Mouse (Mus musculus): ENCODE measurements at regions not wholly inside any gene's neighbourhood (a gene's known extent, or its start where the extent isn't known, plus 50 kb on each side); places are given as distances from the start of the nearest gene placed in this dataset.

- no peaks in the 10 kb centered on the region for H3K27me3 ChIP-seq (ENCODE audit: control insufficient read depth, insufficient read depth, low read length)
- no peak overlapping the region for H3K4me2 ChIP-seq (replicated peaks)
- no peaks in the 10 kb centered on the region for H3K36me3 ChIP-seq (replicated peaks; ENCODE audit: control insufficient read depth, insufficient read depth)
- H3K4me1 ChIP-seq (replicated peaks; ENCODE audit: control insufficient read depth, insufficient read depth, low read length) = peaks cover 27% of the 10 kb centered on the region
- no peak overlapping the region for H3K27ac ChIP-seq
- no peak overlapping the region for H3K9ac ChIP-seq
- no peak overlapping the region for H3K4me3 ChIP-seq (replicated peaks; ENCODE audit: low read length)
- DNase-seq (ENCODE audit: low spot score) = no peak
- WGBS = 49% methylated on average over 3 of the region's 3 CpGs
- H3K9me3 ChIP-seq (ENCODE audit: control insufficient read depth, low read length) = no peaks in the 10 kb centered on the region
- ATAC-seq (ENCODE audit: low FRiP score) = no peak
Observed at GRCm38 (mm10) chr8:26591266-26591665, 385.9 kb upstream of the Zfp703 start.

- Histone ChIP-seq H3K4me1 (replicated peaks; ENCODE audit: control insufficient read depth, insufficient read depth, low read length) (peaks cover 27% of the 10 kb centered on the region), H3K4me3 (replicated peaks; ENCODE audit: low read length) (no peak overlapping the region), H3K27me3 (ENCODE audit: control insufficient read depth, insufficient read depth, low read length) (no peaks in the 10 kb centered on the region), H3K4me2 (replicated peaks) (no peak overlapping the region), H3K27ac (no peak overlapping the region; the same call in 1 of the 2 replicates), H3K9me3 (ENCODE audit: control insufficient read depth, low read length) (no peaks in the 10 kb centered on the region), H3K36me3 (replicated peaks; ENCODE audit: control insufficient read depth, insufficient read depth) (no peaks in the 10 kb centered on the region), H3K9ac (no peak overlapping the region)
- DNase-seq (ENCODE audit: low spot score) = peak; percentile 29
- 37% methylated on average over 5 of the region's 5 CpGs for WGBS
- no peak for ATAC-seq (ENCODE audit: low FRiP score)
Observed at GRCm38 (mm10) chr8:26593536-26594368, 383.4 kb upstream of the Zfp703 start.

- WGBS = 71% methylated on average over 11 of the region's 11 CpGs
- no peaks in the 10 kb centered on the region for H3K27me3 ChIP-seq (ENCODE audit: control insufficient read depth, insufficient read depth, low read length)
- ATAC-seq (ENCODE audit: low FRiP score) (no peak), DNase-seq (ENCODE audit: low spot score) (no peak)
- H3K27ac ChIP-seq = no peak overlapping the region; the same call in 1 of the 2 replicates
- no peak overlapping the region for H3K4me3 ChIP-seq (replicated peaks; ENCODE audit: low read length)
- no peak overlapping the region for H3K9ac ChIP-seq
- no peaks in the 10 kb centered on the region for H3K9me3 ChIP-seq (ENCODE audit: control insufficient read depth, low read length)
- peaks cover 27% of the 10 kb centered on the region for H3K4me1 ChIP-seq (replicated peaks; ENCODE audit: control insufficient read depth, insufficient read depth, low read length)
- H3K36me3 ChIP-seq (replicated peaks; ENCODE audit: control insufficient read depth, insufficient read depth) = no peaks in the 10 kb centered on the region
- no peak overlapping the region for H3K4me2 ChIP-seq (replicated peaks)
Observed at GRCm38 (mm10) chr8:26594369-26594920, 382.7 kb upstream of the Zfp703 start.

- no peaks in the 10 kb centered on the region for H3K9me3 ChIP-seq (ENCODE audit: control insufficient read depth, low read length)
- no peak overlapping the region for H3K4me3 ChIP-seq (replicated peaks; ENCODE audit: low read length)
- H3K4me2 ChIP-seq (replicated peaks) = no peak overlapping the region
- H3K27ac ChIP-seq = no peak overlapping the region
- peaks cover 24% of the 10 kb centered on the region for H3K4me1 ChIP-seq (replicated peaks; ENCODE audit: control insufficient read depth, insufficient read depth, low read length)
- ATAC-seq (ENCODE audit: low FRiP score) (peak; percentile 31; the same call in 1 of the 2 replicates), DNase-seq (ENCODE audit: low spot score) (peak; percentile 25)
- H3K27me3 ChIP-seq (ENCODE audit: control insufficient read depth, insufficient read depth, low read length) = no peaks in the 10 kb centered on the region
- no peaks in the 10 kb centered on the region for H3K36me3 ChIP-seq (replicated peaks; ENCODE audit: control insufficient read depth, insufficient read depth)
- no peak overlapping the region; the same call in 1 of the 2 replicates for H3K9ac ChIP-seq
- WGBS = 60% methylated on average over 13 of the region's 13 CpGs
Observed at GRCm38 (mm10) chr8:26595431-26596018, 381.6 kb upstream of the Zfp703 start.

- no peaks in the 10 kb centered on the region for H3K27me3 ChIP-seq (ENCODE audit: control insufficient read depth, insufficient read depth, low read length)
- WGBS = 69% methylated on average over 7 of the region's 7 CpGs
- no peak overlapping the region for H3K4me3 ChIP-seq (replicated peaks; ENCODE audit: low read length)
- no peak for DNase-seq (ENCODE audit: low spot score)
- H3K9me3 ChIP-seq (ENCODE audit: control insufficient read depth, low read length) = no peaks in the 10 kb centered on the region
- ATAC-seq (ENCODE audit: low FRiP score) = no peak
- H3K9ac ChIP-seq = no peak overlapping the region
- H3K4me2 ChIP-seq (replicated peaks) = no peak overlapping the region
- H3K27ac ChIP-seq = no peak overlapping the region
- no peaks in the 10 kb centered on the region for H3K36me3 ChIP-seq (replicated peaks; ENCODE audit: control insufficient read depth, insufficient read depth)
- H3K4me1 ChIP-seq (replicated peaks; ENCODE audit: control insufficient read depth, insufficient read depth, low read length) = peaks cover 23% of the 10 kb centered on the region
Observed at GRCm38 (mm10) chr8:26596665-26597362, 380.3 kb upstream of the Zfp703 start.

GRCm38 (mm10) chr8:26598520-26598919, 378.6 kb upstream of the Zfp703 start:
- Histone ChIP-seq H3K27ac (no peak overlapping the region), H3K9ac (no peak overlapping the region), H3K36me3 (replicated peaks; ENCODE audit: control insufficient read depth, insufficient read depth) (no peaks in the 10 kb centered on the region), H3K4me3 (replicated peaks; ENCODE audit: low read length) (no peak overlapping the region), H3K27me3 (ENCODE audit: control insufficient read depth, insufficient read depth, low read length) (no peaks in the 10 kb centered on the region), H3K4me2 (replicated peaks) (no peak overlapping the region), H3K4me1 (replicated peaks; ENCODE audit: control insufficient read depth, insufficient read depth, low read length) (peaks cover 21% of the 10 kb centered on the region), H3K9me3 (ENCODE audit: control insufficient read depth, low read length) (no peaks in the 10 kb centered on the region)
- ATAC-seq (ENCODE audit: low FRiP score) = no peak
- 97% methylated on average over 8 of the region's 8 CpGs for WGBS
- DNase-seq (ENCODE audit: low spot score) = no peak

GRCm38 (mm10) chr8:26600127-26600526, 377.0 kb upstream of the Zfp703 start:
- H3K4me3 ChIP-seq (replicated peaks; ENCODE audit: low read length) = no peak overlapping the region
- no peak overlapping the region for H3K4me2 ChIP-seq (replicated peaks)
- H3K9me3 ChIP-seq (ENCODE audit: control insufficient read depth, low read length) = no peaks in the 10 kb centered on the region
- ATAC-seq (ENCODE audit: low FRiP score) = no peak
- no peak for DNase-seq (ENCODE audit: low spot score)
- no peak overlapping the region for H3K9ac ChIP-seq
- H3K27me3 ChIP-seq (ENCODE audit: control insufficient read depth, insufficient read depth, low read length) = no peaks in the 10 kb centered on the region
- no peaks in the 10 kb centered on the region for H3K36me3 ChIP-seq (replicated peaks; ENCODE audit: control insufficient read depth, insufficient read depth)
- peaks cover 11% of the 10 kb centered on the region for H3K4me1 ChIP-seq (replicated peaks; ENCODE audit: control insufficient read depth, insufficient read depth, low read length)
- H3K27ac ChIP-seq = no peak overlapping the region
- 94% methylated on average over 9 of the region's 9 CpGs for WGBS

- 73% methylated on average over 1 of the region's 1 CpGs for WGBS
- Histone ChIP-seq H3K27ac (no peak overlapping the region), H3K4me2 (replicated peaks) (no peak overlapping the region), H3K27me3 (ENCODE audit: control insufficient read depth, insufficient read depth, low read length) (no peaks in the 10 kb centered on the region), H3K36me3 (replicated peaks; ENCODE audit: control insufficient read depth, insufficient read depth) (no peaks in the 10 kb centered on the region), H3K9ac (no peak overlapping the region), H3K9me3 (ENCODE audit: control insufficient read depth, low read length) (peaks cover 15% of the 10 kb centered on the region; the same call in 1 of the 2 replicates), H3K4me1 (replicated peaks; ENCODE audit: control insufficient read depth, insufficient read depth, low read length) (no peaks in the 10 kb centered on the region), H3K4me3 (replicated peaks; ENCODE audit: low read length) (no peak overlapping the region)
- DNase-seq (ENCODE audit: low spot score) (no peak), ATAC-seq (ENCODE audit: low FRiP score) (no peak)
Observed at GRCm38 (mm10) chr8:26608001-26608400, 369.1 kb upstream of the Zfp703 start.

- H3K36me3 ChIP-seq (replicated peaks; ENCODE audit: control insufficient read depth, insufficient read depth) = no peaks in the 10 kb centered on the region
- H3K9me3 ChIP-seq (ENCODE audit: control insufficient read depth, low read length) = peaks cover 15% of the 10 kb centered on the region; the same call in 1 of the 2 replicates
- DNase-seq (ENCODE audit: low spot score) (no peak), ATAC-seq (ENCODE audit: low FRiP score) (no peak)
- no peaks in the 10 kb centered on the region for H3K4me1 ChIP-seq (replicated peaks; ENCODE audit: control insufficient read depth, insufficient read depth, low read length)
- H3K27ac ChIP-seq = no peak overlapping the region
- 60% methylated on average over 3 of the region's 3 CpGs for whole genome bisulfite sequencing
- no peak overlapping the region for H3K4me2 ChIP-seq (replicated peaks)
- H3K27me3 ChIP-seq (ENCODE audit: control insufficient read depth, insufficient read depth, low read length) = no peaks in the 10 kb centered on the region
- no peak overlapping the region for H3K9ac ChIP-seq
- no peak overlapping the region for H3K4me3 ChIP-seq (replicated peaks; ENCODE audit: low read length)
Observed at GRCm38 (mm10) chr8:26608588-26608987, 368.5 kb upstream of the Zfp703 start.
